Mouse (Mus musculus) limb, embryonic 14.5 days (tissue): ENCODE measurements around the gene Iqgap3. TPM values are rescaled to one million over a fixed set of nuclear protein-coding genes. Genes with fewer than 3 reads are reported as not detected.

Source experiments
- ATAC-seq: fragments of 200-750 bp; cut with Nextera tagmentation; 2 replicates; pipeline ENCODE4 v1.8.0; 2017; ENCODE audit warnings: low read depth, moderate number of reproducible peaks, moderate TSS enrichment; ENCODE audit not compliant: low FRiP score
- DNase-seq: peaks from one replicate; pipeline ENCODE4 v3.0.0-alpha.2; 2015; ENCODE audit warnings: low spot score
- H3K27ac ChIP-seq: fragments of 300-500 bp; sonication (generic); replicated peaks from 2 replicates; pipeline ENCODE4 v1.5.1; 2014; ENCODE audit warnings: low read depth, mild to moderate bottlenecking, low read length, moderate library complexity, mixed read lengths
- H3K27me3 ChIP-seq: fragments of 300-500 bp; sonication (generic); 2 replicates; pipeline ENCODE4 v1.6.1; 2014; ENCODE audit warnings: low read length, mixed read lengths; ENCODE audit not compliant: control insufficient read depth, insufficient read depth
- H3K36me3 ChIP-seq: fragments of 300-500 bp; sonication (generic); 2 replicates; pipeline ENCODE4 v1.6.1; 2014; ENCODE audit warnings: mild to moderate bottlenecking, low read length, moderate library complexity, mixed read lengths; ENCODE audit not compliant: control insufficient read depth, insufficient read depth
- H3K4me1 ChIP-seq: fragments of 300-500 bp; sonication (generic); 2 replicates; pipeline ENCODE4 v1.6.1; 2014; ENCODE audit warnings: antibody characterized with exemption, low read length, mixed read lengths; ENCODE audit not compliant: control insufficient read depth, insufficient read depth
- H3K4me2 ChIP-seq: fragments of 300-500 bp; sonication (generic); replicated peaks from 2 replicates; pipeline ENCODE4 v1.6.1; 2014; ENCODE audit warnings: low read depth, mild to moderate bottlenecking, low read length, moderate library complexity; ENCODE audit not compliant: severe bottlenecking
- H3K4me3 ChIP-seq: fragments of 300-500 bp; sonication (generic); replicated peaks from 2 replicates; pipeline ENCODE4 v1.5.1; 2014; ENCODE audit warnings: low read length
- H3K9ac ChIP-seq: fragments of 300-500 bp; sonication (generic); 2 replicates; pipeline ENCODE4 v1.6.1; 2014; ENCODE audit warnings: mild to moderate bottlenecking, low read depth, low read length, moderate library complexity; ENCODE audit not compliant: severe bottlenecking
- H3K9me3 ChIP-seq: fragments of 300-500 bp; sonication (generic); 2 replicates; pipeline ENCODE4 v1.6.1; 2016; ENCODE audit warnings: low read length; ENCODE audit not compliant: control insufficient read depth
- POLR2A ChIP-seq: fragments of 200-500 bp; IDR thresholded peaks from 2 replicates; pipeline ENCODE4 v1.8.0; 2012; ENCODE audit warnings: inconsistent platforms, mild to moderate bottlenecking, moderate library complexity, borderline replicate concordance; ENCODE audit not compliant: insufficient read depth, insufficient read length; ENCODE audit errors: extremely low read depth
- WGBS: fragments of 180-500 bp; shearing (Covaris S2); extraction: QIAGEN DNeasy Blood & Tissue Kit; methylation state at CpG from one replicate; pipeline ENCODE4 v1.1.7; 2014; 5-methylcytosine and 5-hydroxymethylcytosine counted together
- polyA plus RNA-seq, 2 experiments: library from polyadenylated mRNA; depleted of rRNA in 1 of 2; stranded (reverse) in 1 of 2; unstranded in 1 of 2; fragments of >200 nt; fragmentation: Nextera tagmentation in 1 of 2; extraction: Ambion mirVana in 1 of 2; gene quantifications; 2 replicates each; pipeline versions ENCODE4 v1.2.1 to v1.2.3; 2012 to 2014

Iqgap3 gene
- polyA plus RNA-seq, 2 experiments, result 21.0 to 38.8 TPM

- Histone ChIP-seq H3K9ac (no peak overlapping the region), H3K27me3 (no peaks in the 10 kb centered on the region), H3K9me3 (no peaks in the 10 kb centered on the region), H3K4me3 (no peak overlapping the region), H3K4me2 (no peak overlapping the region), H3K36me3 (peaks cover 14% of the 10 kb centered on the region), H3K4me1 (no peaks in the 10 kb centered on the region), H3K27ac (no peak overlapping the region)
- WGBS, result 69% methylated on average over 4 of the region's 4 CpGs
- TF ChIP-seq POLR2A, result no peak
- ATAC-seq (no peak), DNase-seq (no peak)
Measured at GRCm38 (mm10) chr3:88125195-88125594, 43.4 kb downstream of the Iqgap3 start.

- Histone ChIP-seq H3K4me1 (no peaks in the 10 kb centered on the region), H3K9ac (no peak overlapping the region), H3K9me3 (no peaks in the 10 kb centered on the region), H3K4me2 (no peak overlapping the region), H3K36me3 (peaks cover 4% of the 10 kb centered on the region; the same call in 1 of the 2 replicates), H3K27me3 (no peaks in the 10 kb centered on the region), H3K27ac (no peak overlapping the region), H3K4me3 (no peak overlapping the region)
- DNase-seq, result no peak
- no peak for TF ChIP-seq POLR2A
- 90% methylated on average over 7 of the region's 7 CpGs for WGBS
- ATAC-seq, result no peak
Measured at GRCm38 (mm10) chr3:88126181-88126580, 44.4 kb downstream of the Iqgap3 start.

GRCm38 (mm10) chr3:88127636-88128035 is 45.9 kb downstream of the Iqgap3 start:
- Histone ChIP-seq H3K4me3 (no peak overlapping the region), H3K9ac (no peak overlapping the region), H3K9me3 (no peaks in the 10 kb centered on the region), H3K4me2 (no peak overlapping the region), H3K4me1 (no peaks in the 10 kb centered on the region), H3K36me3 (no peaks in the 10 kb centered on the region), H3K27ac (no peak overlapping the region), H3K27me3 (no peaks in the 10 kb centered on the region)
- DNase-seq, result no peak
- ATAC-seq, result no peak
- TF ChIP-seq POLR2A, result no peak
- WGBS, result 57% methylated on average over 3 of the region's 3 CpGs

- Histone ChIP-seq H3K4me1 (no peaks in the 10 kb centered on the region), H3K27ac (no peak overlapping the region), H3K9me3 (no peaks in the 10 kb centered on the region), H3K36me3 (no peaks in the 10 kb centered on the region), H3K27me3 (no peaks in the 10 kb centered on the region), H3K4me2 (no peak overlapping the region), H3K9ac (no peak overlapping the region), H3K4me3 (no peak overlapping the region)
- no peak for TF ChIP-seq POLR2A
- ATAC-seq, result no peak
- 81% methylated on average over 5 of the region's 5 CpGs for WGBS
- no peak for DNase-seq
Measured at GRCm38 (mm10) chr3:88128056-88128455, 46.3 kb downstream of the Iqgap3 start.

GRCm38 (mm10) chr3:88129006-88129405 is 47.2 kb downstream of the Iqgap3 start:
- ATAC-seq (no peak), DNase-seq (no peak)
- no peak overlapping the region for H3K4me2 ChIP-seq
- WGBS, result 52% methylated on average over 4 of the region's 4 CpGs
- H3K27me3 ChIP-seq, result no peaks in the 10 kb centered on the region
- H3K27ac ChIP-seq, result no peak overlapping the region
- H3K9me3 ChIP-seq, result no peaks in the 10 kb centered on the region
- H3K9ac ChIP-seq, result no peak overlapping the region
- no peaks in the 10 kb centered on the region for H3K4me1 ChIP-seq
- no peak overlapping the region for H3K4me3 ChIP-seq
- H3K36me3 ChIP-seq, result no peaks in the 10 kb centered on the region
- TF ChIP-seq POLR2A, result no peak

GRCm38 (mm10) chr3:88131071-88131470 is 49.3 kb downstream of the Iqgap3 start:
- Histone ChIP-seq H3K9ac (no peak overlapping the region), H3K27ac (no peak overlapping the region), H3K9me3 (no peaks in the 10 kb centered on the region), H3K4me3 (no peak overlapping the region), H3K4me2 (no peak overlapping the region), H3K27me3 (no peaks in the 10 kb centered on the region), H3K36me3 (no peaks in the 10 kb centered on the region), H3K4me1 (no peaks in the 10 kb centered on the region)
- TF ChIP-seq POLR2A, result no peak
- DNase-seq (no peak), ATAC-seq (no peak)
- 89% methylated on average over 3 of the region's 3 CpGs for WGBS
